Mouse (Mus musculus): Measurements from ENCODE around the gene Tbc1d13. TPM values are rescaled to one million over a fixed set of nuclear protein-coding genes. Genes with fewer than 3 reads are reported as not detected.

Tbc1d13 gene
- polyA plus RNA-seq, 1 experiment from 2014 or later, result 6.4 TPM

DNA sequence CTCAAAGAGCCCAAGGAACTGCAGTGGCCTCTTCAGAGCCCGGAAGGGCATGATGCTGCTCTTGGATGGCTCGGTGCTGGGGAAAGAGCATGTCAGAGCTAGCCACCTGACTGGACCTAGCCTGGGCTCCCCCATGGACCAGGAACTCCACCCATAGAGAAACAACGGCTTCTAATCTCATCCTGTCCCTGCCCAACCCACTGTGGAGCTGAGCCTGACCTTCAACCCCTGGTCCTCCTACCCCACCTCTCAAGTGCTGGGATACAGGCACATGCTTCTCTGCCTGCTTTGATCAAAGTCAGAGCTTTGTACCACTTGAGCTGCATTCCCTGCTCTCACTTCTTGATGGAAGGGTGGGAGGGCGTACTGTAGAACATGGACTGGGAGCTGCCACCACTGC, 25.3 kb upstream of the Tbc1d13 start:
- Histone ChIP-seq H3K9ac (ENCODE audit: low read depth, low read length) (no peak overlapping the region), H3K36me3 (ENCODE audit: insufficient read depth, low read length) (peaks cover 58% of the 10 kb centered on the region), H3K27ac (no peak overlapping the region), H3K4me1 (replicated peaks; ENCODE audit: insufficient read depth, low read length) (no peaks in the 10 kb centered on the region), H3K4me3 (replicated peaks; ENCODE audit: low read depth, low read length) (no peak overlapping the region), H3K27me3 (ENCODE audit: insufficient read depth, low read length) (no peaks in the 10 kb centered on the region), H3K4me2 (ENCODE audit: low read length) (no peak overlapping the region), H3K9me3 (replicated peaks; ENCODE audit: low read length) (no peaks in the 10 kb centered on the region)
- ATAC-seq (replicated peaks; ENCODE audit: low FRiP score, low read depth), result no peak
- DNase-seq (ENCODE audit: low spot score), result no peak
- no peak for TF ChIP-seq CTCF (IDR thresholded peaks at IDR 0.05; ENCODE audit: low read depth)
- 84% methylated on average over 4 of the region's 4 CpGs for WGBS

DNA sequence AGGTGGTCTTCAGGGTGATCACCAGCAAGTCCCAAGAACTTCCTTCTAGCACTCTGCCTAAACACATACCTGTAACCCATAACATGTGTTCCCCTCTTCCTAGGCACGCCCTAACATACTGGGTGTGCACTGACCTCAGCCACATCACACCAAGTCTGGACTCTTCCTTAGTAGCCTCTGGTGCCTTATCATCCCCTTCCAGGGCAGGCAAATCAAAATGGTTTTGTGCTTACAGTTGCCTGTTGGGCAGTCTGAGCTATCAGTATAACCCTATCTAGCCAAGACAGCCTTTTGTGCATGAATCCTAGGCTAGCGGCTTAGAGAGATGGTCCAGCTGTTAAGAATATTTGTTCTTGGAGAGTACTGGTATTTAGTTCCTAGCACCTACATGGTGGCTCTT, 22.0 kb upstream of the Tbc1d13 start:
- no peak for ATAC-seq (replicated peaks; ENCODE audit: low FRiP score, low read depth)
- H3K36me3 ChIP-seq (ENCODE audit: insufficient read depth, low read length), result peaks cover 56% of the 10 kb centered on the region

DNA sequence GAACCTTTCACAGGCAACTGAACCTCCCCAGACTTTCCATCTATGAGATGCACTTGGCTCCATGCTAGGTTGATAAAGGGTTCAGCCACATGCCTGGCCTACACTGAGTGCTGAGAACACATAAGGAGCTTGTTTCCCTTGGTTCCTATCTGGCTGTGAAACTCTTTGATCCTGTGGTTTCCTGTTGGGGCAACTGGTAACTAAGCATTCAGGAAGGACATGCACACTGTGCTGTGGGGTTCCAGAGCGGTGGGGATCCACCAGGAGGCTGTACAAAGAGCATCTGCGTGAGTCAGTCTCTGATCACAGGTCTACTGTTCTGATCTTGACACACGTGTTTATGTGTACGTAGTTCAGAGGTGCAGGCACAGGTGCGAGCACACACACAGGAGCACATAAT, 21.0 kb upstream of the Tbc1d13 start:
- H3K4me2 ChIP-seq (ENCODE audit: low read length), result no peak overlapping the region
- ATAC-seq (replicated peaks; ENCODE audit: low FRiP score, low read depth) (no peak), DNase-seq (ENCODE audit: low spot score) (no peak)
- H3K27ac ChIP-seq, result no peak overlapping the region
- no peaks in the 10 kb centered on the region for H3K9me3 ChIP-seq (replicated peaks; ENCODE audit: low read length)
- H3K36me3 ChIP-seq (ENCODE audit: insufficient read depth, low read length), result peaks cover 50% of the 10 kb centered on the region
- H3K9ac ChIP-seq (ENCODE audit: low read depth, low read length), result no peak overlapping the region
- H3K27me3 ChIP-seq (ENCODE audit: insufficient read depth, low read length), result no peaks in the 10 kb centered on the region
- H3K4me3 ChIP-seq (replicated peaks; ENCODE audit: low read depth, low read length), result no peak overlapping the region
- TF ChIP-seq CTCF (IDR thresholded peaks at IDR 0.05; ENCODE audit: low read depth), result no peak
- 90% methylated on average over 5 of the region's 5 CpGs for WGBS
- H3K4me1 ChIP-seq (replicated peaks; ENCODE audit: insufficient read depth, low read length), result no peaks in the 10 kb centered on the region

More for the DNA sequence above, 22.0 kb upstream of the Tbc1d13 start:
- H3K27me3 ChIP-seq (ENCODE audit: insufficient read depth, low read length), result no peaks in the 10 kb centered on the region
- H3K27ac ChIP-seq, result no peak overlapping the region
- TF ChIP-seq CTCF (IDR thresholded peaks at IDR 0.05; ENCODE audit: low read depth), result no peak
- H3K4me2 ChIP-seq (ENCODE audit: low read length), result no peak overlapping the region
- WGBS, result 99% methylated on average over 2 of the region's 2 CpGs
- H3K4me3 ChIP-seq (replicated peaks; ENCODE audit: low read depth, low read length), result no peak overlapping the region
- no peaks in the 10 kb centered on the region for H3K4me1 ChIP-seq (replicated peaks; ENCODE audit: insufficient read depth, low read length)
- no peak overlapping the region for H3K9ac ChIP-seq (ENCODE audit: low read depth, low read length)
- DNase-seq (ENCODE audit: low spot score), result no peak
- H3K9me3 ChIP-seq (replicated peaks; ENCODE audit: low read length), result no peaks in the 10 kb centered on the region

- peak; percentile 11 for DNase-seq (ENCODE audit: low spot score)
Measured at GRCm38 (mm10) chr2:30119641-30120051, 13.9 kb upstream of the Tbc1d13 start.

GRCm38 (mm10) chr2:30120269-30120668, 13.3 kb upstream of the Tbc1d13 start:
- DNase-seq (ENCODE audit: low spot score) (no peak), ATAC-seq (replicated peaks; ENCODE audit: low FRiP score, low read depth) (no peak)
- Histone ChIP-seq H3K9ac (ENCODE audit: low read depth, low read length) (no peak overlapping the region), H3K4me2 (ENCODE audit: low read length) (no peak overlapping the region), H3K4me1 (replicated peaks; ENCODE audit: insufficient read depth, low read length) (peaks cover 15% of the 10 kb centered on the region; the same call in 1 of the 2 replicates), H3K4me3 (replicated peaks; ENCODE audit: low read depth, low read length) (no peak overlapping the region), H3K27me3 (ENCODE audit: insufficient read depth, low read length) (no peaks in the 10 kb centered on the region), H3K9me3 (replicated peaks; ENCODE audit: low read length) (no peaks in the 10 kb centered on the region), H3K36me3 (ENCODE audit: insufficient read depth, low read length) (0 out of 2 replicates have a peak, but pooled peaks cover 6% of the 10 kb centered on the region), H3K27ac (no peak overlapping the region)
- TF ChIP-seq CTCF (IDR thresholded peaks at IDR 0.05; ENCODE audit: low read depth), result no peak
- 84% methylated on average over 4 of the region's 4 CpGs for WGBS

More at GRCm38 (mm10) chr2:30119641-30120051, 13.9 kb upstream of the Tbc1d13 start:
- no peak overlapping the region for H3K9ac ChIP-seq (ENCODE audit: low read depth, low read length)
- no peak overlapping the region for H3K27ac ChIP-seq
- no peaks in the 10 kb centered on the region for H3K27me3 ChIP-seq (ENCODE audit: insufficient read depth, low read length)
- no peak; the same call in 1 of the 2 replicates for TF ChIP-seq CTCF (IDR thresholded peaks at IDR 0.05; ENCODE audit: low read depth)
- no peak for ATAC-seq (replicated peaks; ENCODE audit: low FRiP score, low read depth)
- H3K4me1 ChIP-seq (replicated peaks; ENCODE audit: insufficient read depth, low read length), result peaks cover 10% of the 10 kb centered on the region; the same call in 1 of the 2 replicates
- H3K36me3 ChIP-seq (ENCODE audit: insufficient read depth, low read length), result 0 out of 2 replicates have a peak, but pooled peaks cover 6% of the 10 kb centered on the region
- H3K4me3 ChIP-seq (replicated peaks; ENCODE audit: low read depth, low read length), result no peak overlapping the region
- H3K9me3 ChIP-seq (replicated peaks; ENCODE audit: low read length), result no peaks in the 10 kb centered on the region
- no peak overlapping the region for H3K4me2 ChIP-seq (ENCODE audit: low read length)
- 30% methylated on average over 6 of the region's 6 CpGs for WGBS

DNA sequence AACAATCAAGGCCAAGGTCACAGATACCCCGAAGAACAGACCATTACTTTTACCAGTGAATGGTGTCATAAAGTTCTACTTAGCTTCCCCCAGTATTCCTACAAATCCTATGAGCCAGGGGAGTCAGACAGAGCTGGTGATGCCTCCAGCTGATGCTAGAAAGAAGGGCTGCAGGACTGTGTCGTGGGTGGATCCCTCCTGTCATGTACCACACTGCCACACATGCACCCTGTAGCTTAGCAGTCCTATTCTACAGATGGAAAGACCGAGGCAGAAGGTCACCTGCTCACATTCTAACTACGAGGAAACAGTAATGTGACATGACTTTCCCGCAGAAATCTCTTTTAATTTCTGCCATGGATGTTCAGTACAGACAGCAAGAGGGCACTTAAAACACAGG, 10.8 kb upstream of the Tbc1d13 start:
- no peak overlapping the region for H3K27ac ChIP-seq
- no peak for TF ChIP-seq CTCF (IDR thresholded peaks at IDR 0.05; ENCODE audit: low read depth)
- 81% methylated on average over 5 of the region's 5 CpGs for WGBS
- no peaks in the 10 kb centered on the region for H3K9me3 ChIP-seq (replicated peaks; ENCODE audit: low read length)
- no peak overlapping the region for H3K4me2 ChIP-seq (ENCODE audit: low read length)
- no peak for ATAC-seq (replicated peaks; ENCODE audit: low FRiP score, low read depth)
- H3K4me1 ChIP-seq (replicated peaks; ENCODE audit: insufficient read depth, low read length), result peaks cover 15% of the 10 kb centered on the region; the same call in 1 of the 2 replicates
- no peak overlapping the region for H3K9ac ChIP-seq (ENCODE audit: low read depth, low read length)
- DNase-seq (ENCODE audit: low spot score), result no peak
- H3K27me3 ChIP-seq (ENCODE audit: insufficient read depth, low read length), result no peaks in the 10 kb centered on the region
- no peak overlapping the region for H3K4me3 ChIP-seq (replicated peaks; ENCODE audit: low read depth, low read length)
- H3K36me3 ChIP-seq (ENCODE audit: insufficient read depth, low read length), result no peaks in the 10 kb centered on the region
